Mouse (Mus musculus): ENCODE measurements at regions not wholly inside any gene's neighbourhood (a gene's known extent, or its start where the extent isn't known, plus 50 kb on each side); places are given as distances from the start of the nearest gene placed in this dataset.
"Not testable (repeated sequence)": the region's sequence is repeated elsewhere in the genome, so short reads cannot be mapped to it uniquely, and the experiment has no call there.

- no peak for DNase-seq
Measured at GRCm38 (mm10) chr9:91059460-91059859, 302.8 kb upstream of the Zic4 start.

- no peak for DNase-seq
Measured at GRCm38 (mm10) chr9:91069496-91069895, 292.7 kb upstream of the Zic4 start.

DNA sequence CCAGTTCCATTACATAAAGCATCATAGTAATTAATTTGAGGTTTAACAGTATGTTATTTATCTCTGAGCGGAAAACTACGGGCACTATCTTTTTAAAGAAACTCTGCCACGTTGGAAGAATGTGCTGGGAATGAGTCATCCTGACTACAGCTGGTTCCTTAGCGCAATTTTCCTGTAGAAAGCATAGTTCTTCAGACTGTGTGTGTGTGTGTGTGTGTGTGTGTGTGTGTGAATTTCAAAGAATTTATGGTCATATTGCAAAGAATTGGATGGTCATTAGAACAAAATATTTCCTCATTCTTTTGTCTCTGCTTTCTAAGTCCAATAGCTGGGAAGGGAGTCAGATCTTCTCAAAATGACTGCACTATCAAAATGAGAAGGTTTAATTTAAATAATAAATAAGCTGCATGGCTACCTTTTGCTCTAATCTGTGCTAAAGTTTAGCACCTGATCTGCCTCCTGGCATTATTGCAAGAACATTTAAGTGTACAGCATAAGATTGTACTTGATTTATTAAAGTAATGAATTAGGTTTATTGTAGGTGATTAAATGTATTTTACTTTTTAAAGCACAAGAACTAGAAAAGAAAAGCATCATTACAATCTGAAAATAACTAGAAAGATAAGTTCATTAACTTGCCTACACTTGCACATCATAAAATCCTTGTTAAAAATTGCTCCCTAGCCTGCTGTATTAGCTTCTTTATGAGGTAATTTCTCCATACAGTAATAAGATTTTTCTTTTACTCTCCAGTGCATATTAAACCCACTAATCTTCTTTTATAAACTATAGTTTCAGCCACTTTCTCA, 288.6 kb upstream of the Zic4 start:
- DNase-seq, result no peak

DNA sequence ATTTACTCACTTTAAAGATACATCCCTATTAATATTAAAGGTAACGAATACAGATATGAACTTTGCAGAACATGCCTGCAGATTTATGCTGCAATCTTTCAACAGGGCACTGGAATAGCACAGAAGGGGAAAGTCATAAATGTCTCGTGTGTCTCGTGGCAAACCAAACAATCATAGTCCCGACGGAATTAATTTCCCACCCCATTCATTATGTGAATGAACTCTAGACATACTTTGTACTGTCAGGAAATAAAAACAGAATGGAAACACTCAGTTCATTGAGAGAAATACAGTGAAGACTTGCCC, 288.1 kb upstream of the Zic4 start:
- no peak for DNase-seq

GRCm38 (mm10) chr9:91077490-91077889, 284.7 kb upstream of the Zic4 start:
- no peak for DNase-seq

DNA sequence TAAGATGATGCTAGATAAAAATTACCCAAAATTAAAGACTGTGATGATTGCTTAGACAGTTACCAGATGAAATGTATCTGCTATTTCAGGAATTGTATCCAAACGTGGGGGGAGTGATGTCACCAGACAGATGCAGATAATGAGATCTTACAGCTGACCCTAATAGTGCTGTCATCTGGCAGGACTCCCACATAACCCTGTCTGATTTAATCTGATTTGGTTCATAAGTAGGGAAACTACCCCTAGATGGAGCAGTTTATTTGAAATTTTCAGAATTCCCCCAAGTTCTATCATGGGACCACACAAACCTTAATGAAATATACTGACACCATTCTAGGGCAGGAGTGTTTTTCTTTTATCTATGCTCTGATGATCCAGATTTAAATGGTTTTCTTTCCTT, 278.4 kb upstream of the Zic4 start:
- no peak for DNase-seq

DNA sequence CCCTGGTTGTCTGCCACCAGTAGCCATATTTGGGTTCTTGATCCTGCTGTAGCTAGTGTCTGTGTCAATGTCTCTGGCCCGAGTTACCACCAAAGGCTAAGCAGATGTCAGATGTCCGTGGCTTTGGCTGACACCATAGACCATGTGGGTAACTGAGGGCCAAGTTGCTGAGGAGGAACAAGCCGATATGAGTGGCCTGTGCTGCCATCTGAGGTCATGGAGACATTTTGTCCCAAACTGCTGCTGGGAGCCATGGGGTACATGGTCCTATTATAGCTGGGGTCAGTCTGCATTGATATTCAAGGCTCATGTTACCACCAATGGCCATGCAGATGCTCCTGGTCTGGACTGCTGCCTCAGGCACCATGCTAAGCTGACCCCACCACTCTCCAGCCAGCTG, 276.3 kb upstream of the Zic4 start:
- no peak for DNase-seq

DNA sequence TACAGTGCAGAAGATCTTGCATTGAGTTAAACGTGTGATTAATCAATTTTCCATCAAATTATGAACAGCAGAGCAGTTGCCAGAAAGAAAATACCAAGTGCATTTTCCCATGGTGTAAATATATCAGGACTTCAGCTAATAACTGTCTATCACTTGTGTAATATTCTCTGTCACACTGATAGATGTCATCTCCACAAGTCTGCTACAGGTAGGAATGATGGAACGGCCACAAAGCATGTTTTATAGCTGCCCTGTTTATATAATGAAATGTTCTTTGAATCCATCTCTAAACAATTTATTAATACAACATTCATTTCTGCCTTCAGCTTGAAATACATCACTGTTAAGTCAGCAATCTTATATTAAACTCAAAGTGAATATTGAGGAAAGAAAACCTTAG, 272.9 kb upstream of the Zic4 start:
- no peak for DNase-seq

DNA sequence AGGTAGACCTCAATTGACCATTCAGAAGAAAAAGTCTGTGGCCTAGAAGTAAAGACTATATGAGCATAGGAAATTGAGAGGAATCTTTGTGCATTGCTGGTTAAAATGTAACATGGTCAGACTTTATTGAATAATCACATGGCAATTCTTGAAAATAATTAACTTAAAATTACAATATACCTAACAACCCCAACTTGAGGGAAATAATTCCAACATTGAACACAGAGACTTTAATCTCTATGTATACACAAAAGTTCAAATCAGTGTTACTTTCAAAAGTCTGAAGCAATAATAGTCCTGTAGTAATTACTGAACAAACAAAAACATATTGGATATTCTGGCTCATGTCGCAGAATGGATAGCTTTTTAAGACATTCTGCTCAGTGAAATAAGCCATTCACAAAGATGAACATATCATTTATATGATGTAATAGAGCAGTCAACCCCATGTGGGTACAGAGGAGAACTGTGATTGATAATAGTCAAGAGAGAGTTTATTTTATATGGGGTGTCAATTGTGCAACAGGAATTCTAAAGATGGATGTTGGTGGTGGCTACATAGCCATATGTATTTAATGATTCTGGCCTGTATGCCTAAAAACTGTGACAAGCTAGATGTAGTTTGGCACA, 270.7 kb upstream of the Zic4 start:
- DNase-seq, result no peak

GRCm38 (mm10) chr9:91101614-91102407, 260.4 kb upstream of the Zic4 start:
- DNase-seq, result no peak

- DNase-seq, result no peak
Measured at GRCm38 (mm10) chr9:91122441-91123035, 239.7 kb upstream of the Zic4 start.

DNA sequence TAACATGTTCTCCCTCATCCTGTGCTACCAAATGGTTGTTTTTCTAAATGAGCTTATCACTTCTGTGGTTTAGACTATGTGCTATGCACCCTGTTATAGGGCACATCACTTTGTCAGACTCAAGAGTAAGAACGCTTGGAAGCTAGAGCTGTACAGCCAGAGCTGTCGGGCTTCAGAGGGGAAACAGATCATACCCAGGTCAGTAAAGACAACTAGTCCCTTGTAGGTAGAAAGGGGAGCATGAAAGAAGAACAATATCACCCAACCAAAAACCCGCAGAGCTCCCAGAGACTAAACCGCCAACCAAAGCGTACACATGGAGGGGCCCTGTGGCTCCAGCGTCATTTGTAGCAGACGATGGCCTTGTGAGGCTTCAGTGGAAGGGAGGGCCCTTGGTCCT, 239.0 kb upstream of the Zic4 start:
- no peak for DNase-seq

GRCm38 (mm10) chr9:91126630-91127245, 235.5 kb upstream of the Zic4 start:
- no peak for DNase-seq

GRCm38 (mm10) chr9:91128491-91128890, 233.7 kb upstream of the Zic4 start:
- not testable (repeated sequence) for DNase-seq

- no peak for DNase-seq
Measured at GRCm38 (mm10) chr9:91130111-91130720, 232.0 kb upstream of the Zic4 start.

DNA sequence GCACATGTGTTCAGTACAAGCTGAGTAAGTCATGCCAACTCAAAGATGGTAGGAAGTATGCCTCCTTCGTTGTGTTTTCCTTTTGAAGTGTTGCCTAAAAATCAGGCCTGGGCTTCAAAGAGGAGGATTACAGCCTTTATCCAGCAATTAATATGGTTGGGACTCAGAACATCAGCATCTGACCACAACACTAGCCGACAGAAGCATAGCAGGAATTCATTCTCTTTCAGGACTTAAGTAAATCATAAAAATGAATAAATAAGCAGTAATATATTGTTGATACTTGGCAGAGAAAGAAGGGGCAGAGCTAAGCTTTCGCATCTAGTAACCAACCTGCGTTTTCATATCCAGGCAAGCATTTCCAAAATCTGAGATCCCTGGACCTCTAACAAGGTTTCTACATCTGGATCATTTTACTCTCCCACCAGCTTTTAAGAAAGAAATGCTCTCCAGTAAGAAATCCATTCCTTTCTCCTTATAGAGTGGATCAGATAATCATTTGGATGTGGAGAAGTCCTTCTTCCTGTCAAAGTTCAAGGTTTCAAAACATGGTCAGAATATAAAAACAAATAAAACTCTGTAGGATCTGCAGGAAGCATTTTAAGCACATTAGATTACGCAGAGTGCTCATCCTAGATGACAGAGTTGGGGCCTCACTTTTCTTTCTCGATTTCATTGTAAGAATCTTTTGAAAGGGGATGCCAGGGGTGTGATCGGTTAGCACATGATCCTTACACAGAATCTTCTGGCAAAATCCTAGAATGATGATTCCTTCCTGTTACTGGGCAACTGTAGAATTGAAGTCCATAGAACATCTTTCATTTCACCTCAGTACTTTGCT, 230.6 kb upstream of the Zic4 start:
- DNase-seq, result no peak

DNA sequence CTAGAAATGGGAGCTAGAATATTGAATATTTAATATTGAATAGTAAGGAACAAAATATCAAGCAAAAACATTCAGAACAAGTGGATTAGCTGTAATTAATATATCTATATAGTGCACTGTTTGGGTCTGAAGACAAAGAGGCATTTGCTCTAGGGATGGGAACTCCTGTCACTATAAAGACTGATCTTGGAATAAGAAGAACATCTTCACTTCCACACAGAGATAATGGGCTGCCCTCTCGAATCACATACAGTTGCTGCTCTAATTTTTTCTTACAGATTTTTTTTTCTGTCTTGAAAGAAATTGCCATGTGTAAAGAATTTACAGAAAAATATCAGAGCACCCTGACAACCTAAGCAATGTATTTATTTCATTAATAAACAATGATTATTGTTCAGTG, 229.7 kb upstream of the Zic4 start:
- no peak for DNase-seq

DNA sequence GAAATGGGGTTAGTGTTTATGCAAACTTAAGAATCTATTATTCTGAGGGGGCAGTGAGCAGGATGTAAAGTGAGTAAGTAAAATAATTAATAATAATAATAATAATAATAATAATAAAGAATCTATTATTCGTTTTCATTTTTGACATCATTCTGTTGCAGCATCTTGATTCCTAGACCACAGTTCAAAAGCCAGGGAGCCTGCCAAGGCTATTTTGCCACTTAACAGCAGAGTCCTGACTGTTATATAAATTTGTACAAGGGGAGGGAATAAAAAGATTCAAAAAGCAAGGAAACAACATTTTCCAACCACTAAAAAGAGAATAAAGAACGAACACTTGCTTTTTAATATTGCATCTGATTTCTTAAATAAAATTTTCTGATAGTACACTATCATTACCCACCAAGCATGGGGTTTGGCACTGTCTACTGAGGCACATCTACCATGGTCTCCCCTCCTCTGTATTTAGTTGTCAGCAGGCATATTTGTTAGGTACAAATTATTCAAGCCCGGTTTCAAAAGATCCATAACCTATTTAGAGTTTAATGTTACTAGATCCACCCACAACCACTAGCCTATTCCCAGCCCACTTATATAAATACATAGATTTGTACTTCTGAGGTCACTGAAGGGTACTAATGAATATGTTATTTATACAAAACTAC, 228.8 kb upstream of the Zic4 start:
- no peak for DNase-seq

- no peak for DNase-seq
Measured at GRCm38 (mm10) chr9:91134325-91134724, 227.9 kb upstream of the Zic4 start.

DNA sequence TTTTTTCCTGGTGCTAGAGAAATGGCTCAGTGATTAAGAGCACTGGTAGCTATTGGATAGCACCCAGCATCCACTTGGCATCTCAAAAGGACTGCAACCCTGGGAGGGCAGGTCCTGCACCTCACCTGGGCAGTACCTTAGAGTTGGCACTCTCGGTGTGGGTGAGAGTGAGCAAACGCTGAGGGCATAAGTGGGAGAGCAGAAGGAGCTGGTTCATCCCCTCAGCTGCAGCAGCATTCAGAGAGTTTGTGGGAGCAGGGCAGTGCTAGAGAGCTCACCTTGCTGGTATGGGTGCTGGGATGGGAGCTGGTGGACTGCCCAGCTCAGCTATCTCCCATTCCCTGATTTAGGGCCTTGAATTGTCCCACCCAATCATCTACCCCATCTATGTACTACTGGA, 227.1 kb upstream of the Zic4 start:
- no peak for DNase-seq

GRCm38 (mm10) chr9:91140651-91141050, 221.6 kb upstream of the Zic4 start:
- DNase-seq, result no peak

All from heart, postnatal 4 days (tissue).